Mouse (Mus musculus) liver, embryonic 11.5 days (tissue): Measurements from ENCODE around the gene Gm4969. TPM values are rescaled to one million over a fixed set of nuclear protein-coding genes. Genes with fewer than 3 reads are reported as not detected.

Experiments used
- ATAC-seq: fragments of 200-750 bp; cut with Nextera tagmentation; replicated peaks from 2 replicates; pipeline ENCODE4 v1.8.0; 2017; ENCODE audit warnings: moderate number of reproducible peaks, mild to moderate bottlenecking, moderate TSS enrichment, moderate library complexity; ENCODE audit not compliant: low FRiP score
- DNase-seq: peaks from one replicate; pipeline ENCODE4 v3.0.0-alpha.2; 2017; ENCODE audit warnings: low spot score
- H3K27ac ChIP-seq: fragments of 300-500 bp; sonication (generic); 2 replicates; pipeline ENCODE4 v1.5.1; 2014; ENCODE audit warnings: mild to moderate bottlenecking, low read depth, low read length, control low read depth
- H3K27me3 ChIP-seq: fragments of 300-500 bp; sonication (generic); replicated peaks from 2 replicates; pipeline ENCODE4 v1.6.1; 2014; ENCODE audit warnings: low read length, mixed read lengths; ENCODE audit not compliant: control insufficient read depth, insufficient read depth
- H3K36me3 ChIP-seq: fragments of 300-500 bp; sonication (generic); 2 replicates; pipeline ENCODE4 v1.6.1; 2014; ENCODE audit warnings: mild to moderate bottlenecking, low read length, moderate library complexity, mixed read lengths; ENCODE audit not compliant: control insufficient read depth, insufficient read depth
- H3K4me1 ChIP-seq: fragments of 300-500 bp; sonication (generic); replicated peaks from 2 replicates; pipeline ENCODE4 v1.6.1; 2014; ENCODE audit warnings: low read length, mixed read lengths; ENCODE audit not compliant: control insufficient read depth, insufficient read depth
- H3K4me2 ChIP-seq: fragments of 300-500 bp; sonication (generic); 2 replicates; pipeline ENCODE4 v1.6.1; 2014; ENCODE audit warnings: mild to moderate bottlenecking, control low read depth, moderate library complexity
- H3K4me3 ChIP-seq: fragments of 300-500 bp; sonication (generic); 2 replicates; pipeline ENCODE4 v1.5.1; 2014; ENCODE audit warnings: low read depth, low read length, control low read depth
- H3K9ac ChIP-seq: fragments of 300-500 bp; sonication (generic); 2 replicates; pipeline ENCODE4 v1.6.1; 2014; ENCODE audit warnings: low read depth, low read length, control low read depth
- H3K9me3 ChIP-seq: fragments of 300-500 bp; sonication (generic); 2 replicates; pipeline ENCODE4 v1.6.1; 2016; ENCODE audit warnings: low read length, inconsistent platforms, mixed read lengths; ENCODE audit not compliant: control insufficient read depth
- WGBS: fragments of 180-500 bp; shearing (Covaris S2); extraction: QIAGEN DNeasy Blood & Tissue Kit; methylation state at CpG from one replicate; pipeline ENCODE4 v1.1.7; 2014; 5-methylcytosine and 5-hydroxymethylcytosine counted together
- polyA plus RNA-seq: library from polyadenylated mRNA; unstranded; fragments of >200 nt; fragmentation: Nextera tagmentation; extraction: Ambion mirVana; gene quantifications from 2 replicates; pipeline ENCODE4 v1.2.1, GENCODE M21; 2014

Gm4969 gene
- polyA plus RNA-seq, 1 experiment from 2014 or later: 1.2 TPM

DNA sequence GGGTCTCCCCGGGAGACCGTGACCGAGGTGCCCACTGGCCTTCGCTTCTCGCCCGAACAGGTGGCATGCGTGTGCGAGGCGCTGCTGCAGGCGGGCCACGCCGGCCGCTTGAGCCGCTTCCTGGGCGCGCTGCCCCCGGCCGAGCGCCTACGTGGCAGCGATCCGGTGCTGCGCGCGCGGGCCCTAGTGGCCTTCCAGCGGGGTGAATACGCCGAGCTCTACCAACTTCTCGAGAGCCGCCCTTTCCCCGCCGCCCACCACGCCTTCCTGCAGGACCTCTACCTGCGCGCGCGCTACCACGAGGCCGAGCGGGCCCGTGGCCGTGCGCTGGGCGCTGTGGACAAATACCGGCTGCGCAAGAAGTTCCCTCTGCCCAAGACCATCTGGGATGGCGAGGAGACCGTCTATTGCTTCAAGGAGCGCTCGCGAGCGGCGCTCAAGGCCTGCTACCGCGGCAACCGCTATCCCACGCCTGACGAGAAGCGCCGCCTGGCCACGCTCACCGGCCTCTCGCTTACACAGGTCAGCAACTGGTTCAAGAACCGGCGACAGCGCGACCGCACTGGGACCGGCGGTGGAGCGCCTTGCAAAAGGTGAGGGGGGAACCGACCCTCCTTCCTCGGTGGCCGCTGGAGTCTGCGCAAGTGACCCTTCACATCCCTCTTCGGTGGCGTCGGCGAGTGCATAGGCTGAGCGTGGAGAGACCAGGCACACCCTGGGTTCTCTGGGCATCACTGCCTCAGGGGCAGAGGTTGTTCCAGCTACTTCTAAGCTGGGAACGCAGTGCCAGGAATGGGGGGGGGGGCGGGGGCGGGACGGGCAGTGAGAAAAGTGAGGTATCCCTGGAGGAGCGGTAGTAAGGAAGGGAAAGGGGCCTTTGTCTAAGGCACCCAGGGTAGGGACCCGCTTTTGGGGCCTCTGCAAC is 23.1 kb downstream of the Gm4969 start:
- peak overlapping the region; percentile 95 for H3K4me2 ChIP-seq
- H3K9me3 ChIP-seq: no peaks in the 10 kb centered on the region
- ATAC-seq (no peak), DNase-seq (no peak)
- H3K4me3 ChIP-seq: peak overlapping the region; percentile 66
- peak overlapping the region; percentile 76 for H3K9ac ChIP-seq
- WGBS: under 1% methylated on average over 86 of the region's 87 CpGs
- H3K4me1 ChIP-seq: peaks cover 35% of the 10 kb centered on the region
- peaks cover 8% of the 10 kb centered on the region; the same call in 1 of the 2 replicates for H3K36me3 ChIP-seq
- H3K27me3 ChIP-seq: peaks cover 70% of the 10 kb centered on the region
- peak overlapping the region; percentile 83 for H3K27ac ChIP-seq

DNA sequence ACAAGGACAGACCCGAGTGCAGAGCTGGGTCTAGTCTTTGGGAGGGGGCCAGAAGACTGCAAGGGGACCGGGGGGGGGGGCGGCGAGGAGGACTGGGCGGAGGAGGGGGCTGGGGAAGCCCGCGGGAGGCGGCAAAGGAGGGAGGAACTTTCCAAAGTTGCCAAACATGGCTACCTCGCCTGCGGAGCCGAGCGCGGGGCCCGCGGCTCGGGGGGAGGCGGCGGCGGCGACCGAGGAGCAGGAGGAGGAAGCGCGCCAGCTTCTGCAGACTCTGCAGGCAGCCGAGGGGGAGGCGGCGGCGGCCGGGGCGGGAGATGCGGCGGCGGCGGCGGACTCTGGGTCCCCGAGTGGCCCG is 23.7 kb downstream of the Gm4969 start, which contains the start of gene Six5:
Six5 (plus strand) TSS at position 124 of the 355 bp plus-strand sequence.
- Histone ChIP-seq H3K4me1 (peaks cover 35% of the 10 kb centered on the region), H3K9ac (peak within 1 kb of the TSS; percentile 76), H3K4me2 (peak within 1 kb of the TSS; percentile 95), H3K9me3 (no peaks in the 10 kb centered on the region), H3K4me3 (peak within 1 kb of the TSS; percentile 66), H3K36me3 (peaks cover 8% of the 10 kb centered on the region; the same call in 1 of the 2 replicates), H3K27me3 (peaks cover 72% of the 10 kb centered on the region), H3K27ac (peak within 1 kb of the TSS; percentile 83)
- DNase-seq (no peak), ATAC-seq (no peak)
- 1% methylated on average over 29 of the region's 36 CpGs for WGBS

DNA sequence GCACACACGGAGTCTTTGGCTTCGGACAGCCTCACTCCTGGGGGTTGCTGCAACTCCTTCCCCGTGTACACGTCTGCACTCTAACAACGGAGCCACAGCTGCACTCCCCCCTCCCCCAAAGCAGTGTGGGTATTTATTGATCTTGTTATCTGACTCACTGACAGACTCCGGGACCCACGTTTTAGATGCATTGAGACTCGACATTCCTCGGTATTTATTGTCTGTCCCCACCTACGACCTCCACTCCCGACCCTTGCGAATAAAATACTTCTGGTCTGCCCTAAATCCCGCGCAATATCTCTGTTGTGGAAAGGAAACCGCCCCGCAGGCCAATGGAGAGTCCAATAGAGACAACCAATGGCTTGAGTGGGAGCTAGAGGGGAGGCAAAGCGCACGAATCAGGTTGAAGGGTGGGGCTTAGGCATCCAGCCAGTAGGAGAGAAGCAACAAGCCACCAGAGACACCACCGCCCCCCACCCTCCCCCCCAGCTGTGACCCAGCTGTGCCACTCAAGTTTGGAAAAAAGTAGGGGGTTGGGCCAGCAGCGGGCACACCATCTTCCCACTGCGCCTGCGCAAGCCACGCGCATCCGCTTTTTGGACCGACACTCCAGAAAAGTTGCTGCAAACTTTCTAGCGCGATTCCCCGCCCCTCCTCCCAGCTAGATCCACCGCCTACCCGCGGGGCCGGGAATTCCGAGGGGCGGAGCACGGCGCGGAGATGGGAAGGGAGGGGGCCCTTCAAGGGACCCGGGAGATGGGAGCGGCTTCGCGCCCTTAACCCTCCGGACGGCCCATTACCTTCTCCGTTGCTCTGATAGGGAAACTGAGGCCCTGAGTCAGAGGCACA is 24.4 kb downstream of the Gm4969 start:
- H3K27me3 ChIP-seq: peaks cover 67% of the 10 kb centered on the region
- H3K4me1 ChIP-seq: peaks cover 35% of the 10 kb centered on the region
- WGBS: under 1% methylated on average over 45 of the region's 45 CpGs
- H3K9me3 ChIP-seq: no peaks in the 10 kb centered on the region
- H3K27ac ChIP-seq: peak overlapping the region; percentile 83
- H3K4me3 ChIP-seq: peak overlapping the region; percentile 66
- ATAC-seq (peak; percentile 84), DNase-seq (peak; percentile 95)
- H3K9ac ChIP-seq: peak overlapping the region; percentile 76
- H3K36me3 ChIP-seq: peaks cover 8% of the 10 kb centered on the region; the same call in 1 of the 2 replicates
- peak overlapping the region; percentile 95 for H3K4me2 ChIP-seq

DNA sequence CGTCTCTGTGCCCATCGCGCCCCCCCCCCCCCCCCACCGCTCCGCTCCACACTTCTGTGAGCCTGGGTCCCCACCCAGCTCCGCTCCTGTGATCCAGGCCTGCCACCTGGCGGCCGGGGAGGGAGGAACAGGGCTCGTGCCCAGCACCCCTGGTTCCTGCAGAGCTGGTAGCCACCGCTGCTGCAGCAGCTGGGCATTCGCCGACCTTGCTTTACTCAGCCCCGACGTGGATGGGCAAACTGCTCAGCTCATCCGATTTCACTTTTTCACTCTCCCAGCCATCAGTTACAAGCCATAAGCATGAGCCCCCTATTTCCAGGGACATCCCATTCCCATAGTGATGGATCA is 25.0 kb downstream of the Gm4969 start:
- Histone ChIP-seq H3K4me3 (peak overlapping the region; percentile 66), H3K36me3 (peaks cover 8% of the 10 kb centered on the region; the same call in 1 of the 2 replicates), H3K9ac (peak overlapping the region; percentile 63), H3K4me1 (peaks cover 38% of the 10 kb centered on the region), H3K27ac (peak overlapping the region; percentile 60; the same call in 1 of the 2 replicates), H3K4me2 (peak overlapping the region; percentile 95), H3K27me3 (peaks cover 65% of the 10 kb centered on the region), H3K9me3 (no peaks in the 10 kb centered on the region)
- DNase-seq: peak; percentile 86
- ATAC-seq: peak; percentile 73
- WGBS: 2% methylated on average over 15 of the region's 15 CpGs

DNA sequence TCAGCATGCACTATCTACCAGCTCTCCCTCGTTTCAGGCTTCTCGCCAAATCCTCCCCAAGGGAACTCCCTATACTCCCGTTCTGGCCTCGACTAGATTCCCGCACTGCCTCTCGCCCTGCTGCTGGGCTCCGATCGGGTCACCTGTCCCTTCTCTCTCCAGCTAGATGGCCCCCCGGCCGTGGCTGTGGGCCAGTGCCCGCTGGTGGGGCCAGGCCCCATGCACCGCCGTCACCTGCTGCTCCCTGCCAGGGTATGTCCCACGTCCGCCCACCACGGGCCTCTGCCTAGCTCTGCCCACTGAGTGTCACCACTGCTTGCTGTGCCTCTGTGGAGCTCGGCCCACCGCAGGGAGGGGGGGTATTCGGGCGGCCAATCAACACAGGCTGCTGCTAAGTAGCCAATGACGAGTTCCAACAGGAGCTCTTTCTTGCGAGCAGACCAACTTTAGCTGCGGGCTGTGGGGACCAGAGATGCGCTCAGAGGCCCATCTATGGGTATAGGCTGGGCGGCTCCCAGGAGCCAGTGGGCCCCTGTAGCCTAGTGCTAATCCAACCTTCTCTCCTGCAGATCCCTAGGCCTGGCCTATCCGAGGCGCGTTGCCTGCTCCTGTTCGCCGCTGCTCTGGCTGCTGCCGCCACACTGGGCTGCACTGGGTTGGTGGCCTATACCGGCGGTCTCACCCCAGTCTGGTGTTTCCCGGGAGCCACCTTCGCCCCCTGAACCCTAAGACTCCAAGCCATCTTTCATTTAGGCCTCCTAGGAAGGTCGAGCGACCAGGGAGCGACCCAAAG is 25.6 kb downstream of the Gm4969 start:
- Histone ChIP-seq H3K9me3 (no peaks in the 10 kb centered on the region), H3K27ac (peak overlapping the region; percentile 60; the same call in 1 of the 2 replicates), H3K4me1 (peaks cover 38% of the 10 kb centered on the region), H3K4me2 (peak overlapping the region; percentile 95), H3K4me3 (peak overlapping the region; percentile 66), H3K9ac (peak overlapping the region; percentile 63), H3K27me3 (peaks cover 63% of the 10 kb centered on the region), H3K36me3 (peaks cover 8% of the 10 kb centered on the region; the same call in 1 of the 2 replicates)
- DNase-seq (peak; percentile 72), ATAC-seq (peak; percentile 37)
- 7% methylated on average over 38 of the region's 38 CpGs for WGBS

DNA sequence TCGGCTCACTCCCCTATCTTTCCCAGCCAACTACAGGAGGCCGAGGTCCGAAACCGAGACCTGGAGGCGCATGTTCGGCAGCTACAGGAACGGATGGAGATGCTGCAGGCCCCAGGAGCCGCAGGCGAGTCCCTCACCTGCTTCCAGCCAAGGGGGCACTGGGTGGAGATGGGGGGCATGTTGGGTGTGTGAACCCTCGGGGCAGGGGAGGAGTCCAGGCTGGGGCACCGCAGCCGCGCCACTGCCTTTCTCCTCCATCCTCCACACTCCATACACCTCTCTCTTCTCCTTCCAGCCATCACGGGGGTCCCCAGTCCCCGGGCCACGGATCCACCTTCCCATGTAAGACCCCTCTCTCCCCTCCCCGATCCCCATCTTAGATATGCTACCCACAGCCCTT is 26.3 kb downstream of the Gm4969 start:
- H3K27ac ChIP-seq: no peak overlapping the region
- H3K4me1 ChIP-seq: peaks cover 32% of the 10 kb centered on the region
- DNase-seq: no peak
- no peaks in the 10 kb centered on the region for H3K9me3 ChIP-seq
- peak overlapping the region; percentile 66 for H3K4me3 ChIP-seq
- H3K9ac ChIP-seq: no peak overlapping the region
- WGBS: 28% methylated on average over 17 of the region's 17 CpGs
- peaks cover 10% of the 10 kb centered on the region; the same call in 1 of the 2 replicates for H3K36me3 ChIP-seq
- H3K27me3 ChIP-seq: peaks cover 63% of the 10 kb centered on the region
- no peak for ATAC-seq
- peak overlapping the region; percentile 95 for H3K4me2 ChIP-seq

DNA sequence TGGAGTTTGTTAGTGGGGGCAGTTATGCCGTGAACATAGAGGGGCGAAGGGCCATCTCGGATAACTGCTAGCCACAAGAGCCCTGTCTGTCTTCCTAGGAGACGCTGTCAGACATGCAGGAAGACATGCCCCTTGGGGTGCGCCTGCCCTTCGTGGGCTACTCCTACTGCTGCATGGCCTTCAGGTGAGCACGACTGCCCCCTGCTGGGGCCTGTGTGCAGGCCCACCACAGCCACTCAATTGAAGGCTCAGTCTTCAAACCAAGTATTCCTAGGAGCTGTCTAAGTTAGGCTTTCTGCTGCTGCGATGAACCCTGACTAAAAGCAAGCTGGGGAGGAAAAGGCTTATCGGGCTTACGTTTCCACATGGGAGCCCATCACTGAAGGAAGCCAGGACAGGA is 29.4 kb downstream of the Gm4969 start:
- Histone ChIP-seq H3K4me1 (peaks cover 39% of the 10 kb centered on the region), H3K36me3 (peaks cover 8% of the 10 kb centered on the region; the same call in 1 of the 2 replicates)
- WGBS: 31% methylated on average over 10 of the region's 10 CpGs

DNA sequence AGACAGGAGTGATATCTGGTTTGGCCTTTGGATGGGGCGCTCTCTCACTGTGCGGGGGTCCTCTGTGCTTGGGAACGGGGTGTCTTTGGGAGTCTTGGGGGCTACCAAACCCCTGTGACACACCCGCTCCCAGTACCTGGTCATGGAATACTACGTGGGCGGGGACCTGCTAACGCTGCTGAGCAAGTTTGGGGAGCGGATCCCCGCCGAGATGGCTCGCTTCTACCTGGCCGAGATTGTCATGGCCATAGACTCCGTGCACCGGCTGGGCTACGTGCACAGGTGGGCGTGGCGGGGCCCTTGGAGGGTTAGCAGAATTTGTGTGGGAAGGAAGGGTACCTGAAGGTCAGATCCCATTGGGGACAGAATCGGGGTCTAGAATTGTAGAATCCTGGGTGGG is 31.4 kb downstream of the Gm4969 start:
- peaks cover 19% of the 10 kb centered on the region for H3K36me3 ChIP-seq
- H3K27ac ChIP-seq: no peak overlapping the region
- H3K27me3 ChIP-seq: peaks cover 46% of the 10 kb centered on the region
- WGBS: 59% methylated on average over 18 of the region's 18 CpGs
- H3K4me2 ChIP-seq: peak overlapping the region; percentile 60; the same call in 1 of the 2 replicates
- H3K4me3 ChIP-seq: 0 out of 2 replicates have a peak overlapping the region, but pooled peaks have one; percentile 24
- H3K9me3 ChIP-seq: no peaks in the 10 kb centered on the region
- ATAC-seq (no peak), DNase-seq (no peak)
- H3K4me1 ChIP-seq: peaks cover 39% of the 10 kb centered on the region
- no peak overlapping the region for H3K9ac ChIP-seq

More for the DNA sequence above, 29.4 kb downstream of the Gm4969 start:
- Histone ChIP-seq H3K27ac (no peak overlapping the region), H3K4me3 (no peak overlapping the region), H3K9me3 (no peaks in the 10 kb centered on the region), H3K9ac (no peak overlapping the region), H3K27me3 (peaks cover 49% of the 10 kb centered on the region), H3K4me2 (no peak overlapping the region)
- peak; percentile 69 for DNase-seq
- no peak for ATAC-seq
